ENCODE assay signal across 10 mouse cellular contexts in the genomic region with DNA sequence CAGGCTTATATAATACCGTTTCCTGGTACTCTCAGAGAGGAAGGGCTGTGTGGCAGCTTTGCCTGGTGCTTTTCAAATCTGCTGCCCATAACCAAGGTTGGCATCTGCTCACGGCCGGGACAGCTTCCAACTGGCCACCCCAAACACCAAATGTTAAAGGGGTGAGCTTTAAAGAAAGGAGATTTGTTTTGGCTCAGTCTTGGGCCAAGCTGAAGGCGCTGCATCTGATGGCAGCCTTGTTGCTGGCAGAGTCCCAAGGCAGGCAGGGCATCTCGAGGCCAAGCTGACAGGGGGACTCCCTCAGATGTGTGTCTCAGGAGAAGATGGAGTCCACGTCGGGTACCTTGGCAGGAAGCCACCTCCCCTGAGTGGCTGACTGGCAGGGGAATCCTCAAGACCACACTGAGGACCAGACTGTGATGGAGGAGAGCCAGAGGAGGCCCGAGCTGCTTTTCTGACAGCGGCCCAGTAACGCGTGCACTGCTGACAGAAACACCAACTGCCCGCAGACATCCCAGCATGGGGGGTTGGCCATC. TPM values are rescaled to one million over a fixed set of nuclear protein-coding genes. Genes with fewer than 3 reads are reported as not detected.
DNase-seq lines count a peak whose midpoint lies in the region; ATAC-seq and TF ChIP-seq lines count a peak whose summit lies in the region.
"Had no signal": no experiment of that assay in that cellular context is flagged by ENCODE, and none has a peak within 500 bp of the region (broad histone marks: within the 10 kb centered on the region; RNA-seq: fewer than 3 reads in every experiment).

No protein-coding gene starts in this region.

- H3K27me3 ChIP-seq in heart, embryonic 14.5 days (ENCODE audit: control insufficient read depth, insufficient read depth, low read length): no peaks in the 10 kb centered on the region
- H3K27me3 ChIP-seq in heart, embryonic 10.5 days (ENCODE audit: insufficient read depth, poor library complexity, severe bottlenecking): no peaks in the 10 kb centered on the region
- no peaks in the 10 kb centered on the region for H3K27me3 ChIP-seq in cerebellum, adult 2 months (ENCODE audit: control insufficient read depth, insufficient read depth, low read length)
- H3K27me3 ChIP-seq: limb, embryonic 13.5 days had no signal

- H3K27ac ChIP-seq in heart, embryonic 14.5 days (replicated peaks in 1 of 2; ENCODE audit: control insufficient read depth in 1 of 2, insufficient read depth in 1 of 2, low read depth in 2 of 2, low read length in 2 of 2): no peak overlapping the region
- H3K27ac ChIP-seq in heart, embryonic 10.5 days: no peak overlapping the region
- peak overlapping the region; percentile 27 for H3K27ac ChIP-seq in cerebellum, adult 2 months (ENCODE audit: insufficient read depth, low read length)
- H3K27ac ChIP-seq: limb, embryonic 13.5 days had no signal

- TF ChIP-seq POLR2A in cerebellum, adult 2 months (IDR thresholded peaks at IDR 0.05; ENCODE audit: borderline replicate concordance, insufficient read depth, low read length): no peak

- H3K4me1 ChIP-seq in heart, embryonic 14.5 days (ENCODE audit: control insufficient read depth in 2 of 2, insufficient read depth in 2 of 2, low read length in 2 of 2): no peaks in the 10 kb centered on the region; a peak in 1 of 4 replicates
- H3K4me1 ChIP-seq in heart, embryonic 10.5 days: peaks cover 9% of the 10 kb centered on the region; the same call in 1 of the 2 replicates
- peaks cover 11% of the 10 kb centered on the region for H3K4me1 ChIP-seq in cerebellum, adult 2 months (ENCODE audit: control insufficient read depth, insufficient read depth, low read length)
- H3K4me1 ChIP-seq: limb, embryonic 13.5 days had no signal

- H3K9me3 ChIP-seq in heart, embryonic 14.5 days (ENCODE audit: control insufficient read depth, low read length): peaks cover 5% of the 10 kb centered on the region; the same call in 1 of the 2 replicates
- no peaks in the 10 kb centered on the region for H3K9me3 ChIP-seq in heart, embryonic 10.5 days
- H3K9me3 ChIP-seq: G1E had no signal

- TF ChIP-seq CTCF in cerebellum, adult 2 months (IDR thresholded peaks at IDR 0.05; ENCODE audit: borderline replicate concordance, insufficient read depth, low read depth, low read length): no peak

- H3K4me3 ChIP-seq in heart, embryonic 14.5 days (ENCODE audit: control insufficient read depth in 1 of 2, insufficient read depth in 1 of 2, low read depth in 1 of 2, low read length in 2 of 2): no peak overlapping the region
- H3K4me3 ChIP-seq in heart, embryonic 10.5 days: no peak overlapping the region
- H3K4me3 ChIP-seq in cerebellum, adult 2 months (replicated peaks; ENCODE audit: insufficient read depth, low read depth, low read length): peak overlapping the region; percentile 2
- H3K4me3 ChIP-seq: limb, embryonic 13.5 days had no signal

- H3K36me3 ChIP-seq in heart, embryonic 14.5 days (ENCODE audit: control insufficient read depth, insufficient read depth, low read length): no peaks in the 10 kb centered on the region
- no peaks in the 10 kb centered on the region for H3K36me3 ChIP-seq in heart, embryonic 10.5 days
- H3K36me3 ChIP-seq: G1E; limb, embryonic 13.5 days had no signal

- DNase-seq in heart, embryonic 10.5 days (ENCODE audit: low spot score): no peak
- peak; percentile 92 for DNase-seq in Muller cell, postnatal 12 days (ENCODE audit: inconsistent ontology term)
- DNase-seq in cerebellum, adult 2 months: peak; percentile 93 to 94
- peak; percentile 35 to 60 for DNase-seq in layer of hippocampus, postnatal 25 days (ENCODE audit: extremely low spot score in 1 of 2, low spot score in 1 of 2)
- no peak for DNase-seq in embryo, embryonic 9.5 days (ENCODE audit: extremely low spot score)
- no peak for DNase-seq in thymus, postnatal 14 days
- DNase-seq in kidney, adult 9 months: no peak

- no peak overlapping the region for H3K4me2 ChIP-seq in heart, embryonic 14.5 days (ENCODE audit: low read length)
- H3K4me2 ChIP-seq: limb, embryonic 13.5 days had no signal

- no peak overlapping the region for H3K9ac ChIP-seq in heart, embryonic 14.5 days (ENCODE audit: low read length)
- H3K9ac ChIP-seq: limb, embryonic 13.5 days had no signal

- peak; percentile 51 for ATAC-seq in heart, embryonic 14.5 days (ENCODE audit: insufficient number of reproducible peaks, insufficient read depth, low FRiP score, low read depth)

- 62% methylated on average over 12 of the region's 12 CpGs for WGBS in heart, embryonic 14.5 days
- WGBS in heart, embryonic 10.5 days: 79% methylated on average over 12 of the region's 12 CpGs
- 3% methylated on average over 12 of the region's 12 CpGs for WGBS in cerebellum, adult 2 months

RNA-seq across cellular contexts. Expression of gene Nek2, which starts 12.5 kb away (rescaled TPM):
- polyA plus RNA-seq in heart, embryonic 14.5 days (2014; fragmentation: Nextera tagmentation; extraction: Ambion mirVana): 28.7 and 30.9 TPM in 2 replicates
- polyA plus RNA-seq in heart, embryonic 10.5 days (2016; fragmentation: Nextera tagmentation; extraction: Ambion mirVana): 41.4 and 43.0 TPM in 2 replicates
- polyA plus RNA-seq in cerebellum, adult 2 months (2012; rRNA removed): 4.5 and 5.0 TPM in 2 replicates
- 1 to 10 TPM; 1.0 to 1.1 TPM for total RNA-seq in layer of hippocampus, postnatal 25 days (2021)

Comparison
In these comparisons a context has a peak if more than half of its experiments do, and no peak if none do; other contexts are left out.
1. DNase-seq: peak in Muller cell, postnatal 12 days (single experiment), cerebellum, adult 2 months (2 of 2) and layer of hippocampus, postnatal 25 days (2 of 2); none in heart, embryonic 10.5 days (single experiment), embryo, embryonic 9.5 days (single experiment), thymus, postnatal 14 days (single experiment) and kidney, adult 9 months (single experiment).